Mouse (Mus musculus): ENCODE data around the gene Erp27. TPM values are rescaled to one million over a fixed set of nuclear protein-coding genes. Genes with fewer than 3 reads are reported as not detected.
"Not testable (repeated sequence)": the region's sequence is repeated elsewhere in the genome, so short reads cannot be mapped to it uniquely, and the experiment has no call there.

The Erp27 gene
- polyA plus RNA-seq, 1 experiment from 2014 or later = not detected

- Histone ChIP-seq H3K27ac (no peak overlapping the region), H3K27me3 (ENCODE audit: poor library complexity, severe bottlenecking) (no peaks in the 10 kb centered on the region), H3K9me3 (no peaks in the 10 kb centered on the region), H3K4me3 (no peak overlapping the region), H3K36me3 (replicated peaks) (no peaks in the 10 kb centered on the region), H3K4me1 (no peaks in the 10 kb centered on the region)
- no peak for DNase-seq (ENCODE audit: extremely low spot score, low spot score)
- 86% methylated on average over 4 of the region's 4 CpGs for WGBS
Observed at GRCm38 (mm10) chr6:136898222-136898621, 23.8 kb downstream of the Erp27 start.

- Histone ChIP-seq H3K4me1 (no peaks in the 10 kb centered on the region), H3K27me3 (ENCODE audit: poor library complexity, severe bottlenecking) (no peaks in the 10 kb centered on the region), H3K27ac (no peak overlapping the region), H3K9me3 (no peaks in the 10 kb centered on the region), H3K4me3 (no peak overlapping the region), H3K36me3 (replicated peaks) (no peaks in the 10 kb centered on the region)
- 87% methylated on average over 4 of the region's 4 CpGs for WGBS
- DNase-seq (ENCODE audit: extremely low spot score, low spot score) = no peak
Observed at GRCm38 (mm10) chr6:136897789-136898188, 24.2 kb downstream of the Erp27 start.

- Histone ChIP-seq H3K4me1 (no peaks in the 10 kb centered on the region), H3K9me3 (no peaks in the 10 kb centered on the region), H3K4me3 (no peak overlapping the region), H3K27ac (no peak overlapping the region), H3K36me3 (replicated peaks) (no peaks in the 10 kb centered on the region), H3K27me3 (ENCODE audit: poor library complexity, severe bottlenecking) (no peaks in the 10 kb centered on the region)
- WGBS = 73% methylated on average over 15 of the region's 15 CpGs
- no peak for DNase-seq (ENCODE audit: extremely low spot score, low spot score)
Observed at GRCm38 (mm10) chr6:136894532-136895339, 27.2 kb downstream of the Erp27 start.

GRCm38 (mm10) chr6:136892002-136892401, 30.0 kb downstream of the Erp27 start:
- Histone ChIP-seq H3K27me3 (ENCODE audit: poor library complexity, severe bottlenecking) (no peaks in the 10 kb centered on the region), H3K4me3 (no peak overlapping the region), H3K4me1 (no peaks in the 10 kb centered on the region), H3K27ac (no peak overlapping the region), H3K9me3 (no peaks in the 10 kb centered on the region), H3K36me3 (replicated peaks) (no peaks in the 10 kb centered on the region)
- WGBS = 82% methylated on average over 2 of the region's 2 CpGs
- no peak for DNase-seq (ENCODE audit: extremely low spot score, low spot score)

- Histone ChIP-seq H3K36me3 (replicated peaks) (no peaks in the 10 kb centered on the region), H3K27ac (no peak overlapping the region), H3K4me3 (no peak overlapping the region), H3K4me1 (no peaks in the 10 kb centered on the region), H3K9me3 (no peaks in the 10 kb centered on the region), H3K27me3 (ENCODE audit: poor library complexity, severe bottlenecking) (no peaks in the 10 kb centered on the region)
- DNase-seq (ENCODE audit: extremely low spot score, low spot score) = no peak
- WGBS = 93% methylated on average over 6 of the region's 6 CpGs
Observed at GRCm38 (mm10) chr6:136889554-136889953, 32.4 kb downstream of the Erp27 start.

GRCm38 (mm10) chr6:136889067-136889466, 32.9 kb downstream of the Erp27 start:
- Histone ChIP-seq H3K4me1 (no peaks in the 10 kb centered on the region), H3K9me3 (no peaks in the 10 kb centered on the region), H3K27ac (no peak overlapping the region), H3K27me3 (ENCODE audit: poor library complexity, severe bottlenecking) (no peaks in the 10 kb centered on the region), H3K4me3 (no peak overlapping the region), H3K36me3 (replicated peaks) (no peaks in the 10 kb centered on the region)
- 88% methylated on average over 6 of the region's 6 CpGs for whole genome bisulfite sequencing
- DNase-seq (ENCODE audit: extremely low spot score, low spot score) = no peak

GRCm38 (mm10) chr6:136887854-136888253, 34.1 kb downstream of the Erp27 start:
- H3K36me3 ChIP-seq (replicated peaks) = no peaks in the 10 kb centered on the region
- 87% methylated on average over 9 of the region's 9 CpGs for WGBS
- H3K4me3 ChIP-seq = no peak overlapping the region
- no peaks in the 10 kb centered on the region for H3K4me1 ChIP-seq
- H3K27ac ChIP-seq = no peak overlapping the region
- DNase-seq (ENCODE audit: extremely low spot score, low spot score) = no peak
- H3K9me3 ChIP-seq = no peaks in the 10 kb centered on the region
- no peaks in the 10 kb centered on the region for H3K27me3 ChIP-seq (ENCODE audit: poor library complexity, severe bottlenecking)

GRCm38 (mm10) chr6:136884766-136885165, 37.2 kb downstream of the Erp27 start:
- not testable (repeated sequence) for H3K4me3 ChIP-seq; H3K36me3 ChIP-seq (replicated peaks); H3K9me3 ChIP-seq; H3K4me1 ChIP-seq; H3K27me3 ChIP-seq (ENCODE audit: poor library complexity, severe bottlenecking); DNase-seq (ENCODE audit: extremely low spot score, low spot score); H3K27ac ChIP-seq
- 58% methylated on average over 1 of the region's 1 CpGs for WGBS

- Histone ChIP-seq H3K27ac (no peak overlapping the region), H3K36me3 (replicated peaks) (no peaks in the 10 kb centered on the region), H3K9me3 (no peaks in the 10 kb centered on the region), H3K4me1 (no peaks in the 10 kb centered on the region), H3K27me3 (ENCODE audit: poor library complexity, severe bottlenecking) (no peaks in the 10 kb centered on the region), H3K4me3 (no peak overlapping the region)
- 98% methylated on average over 6 of the region's 6 CpGs for WGBS
- DNase-seq (ENCODE audit: extremely low spot score, low spot score) = no peak
Observed at GRCm38 (mm10) chr6:136883961-136884360, 38.0 kb downstream of the Erp27 start.

- 85% methylated on average over 3 of the region's 3 CpGs for WGBS
- no peak overlapping the region for H3K4me3 ChIP-seq
- DNase-seq (ENCODE audit: extremely low spot score, low spot score) = no peak
- no peaks in the 10 kb centered on the region for H3K9me3 ChIP-seq
- H3K4me1 ChIP-seq = no peaks in the 10 kb centered on the region
- no peaks in the 10 kb centered on the region for H3K36me3 ChIP-seq (replicated peaks)
- no peak overlapping the region for H3K27ac ChIP-seq
- no peaks in the 10 kb centered on the region for H3K27me3 ChIP-seq (ENCODE audit: poor library complexity, severe bottlenecking)
Observed at GRCm38 (mm10) chr6:136883431-136883915, 38.5 kb downstream of the Erp27 start.

- no peaks in the 10 kb centered on the region for H3K9me3 ChIP-seq
- WGBS = 82% methylated on average over 8 of the region's 8 CpGs
- DNase-seq (ENCODE audit: extremely low spot score, low spot score) = no peak
- H3K36me3 ChIP-seq (replicated peaks) = no peaks in the 10 kb centered on the region
- H3K27ac ChIP-seq = no peak overlapping the region
- H3K27me3 ChIP-seq (ENCODE audit: poor library complexity, severe bottlenecking) = no peaks in the 10 kb centered on the region
- H3K4me3 ChIP-seq = no peak overlapping the region
- no peaks in the 10 kb centered on the region for H3K4me1 ChIP-seq
Observed at GRCm38 (mm10) chr6:136881678-136882077, 40.3 kb downstream of the Erp27 start.

GRCm38 (mm10) chr6:136875670-136876069, 46.3 kb downstream of the Erp27 start, which contains the start of gene Mgp:
Gene Mgp, minus strand, starts transcription at chr6:136875823.
- H3K9me3 ChIP-seq = no peaks in the 10 kb centered on the region
- DNase-seq (ENCODE audit: extremely low spot score, low spot score) = no peak
- H3K4me1 ChIP-seq = no peaks in the 10 kb centered on the region
- no peaks in the 10 kb centered on the region for H3K27me3 ChIP-seq (ENCODE audit: poor library complexity, severe bottlenecking)
- no peak within 1 kb of the TSS for H3K4me3 ChIP-seq
- no peaks in the 10 kb centered on the region for H3K36me3 ChIP-seq (replicated peaks)
- WGBS = 62% methylated on average over 9 of the region's 9 CpGs
- no peak within 1 kb of the TSS for H3K27ac ChIP-seq

- Histone ChIP-seq H3K9me3 (no peaks in the 10 kb centered on the region), H3K27ac (no peak overlapping the region), H3K36me3 (replicated peaks) (no peaks in the 10 kb centered on the region), H3K27me3 (ENCODE audit: poor library complexity, severe bottlenecking) (no peaks in the 10 kb centered on the region), H3K4me3 (no peak overlapping the region), H3K4me1 (no peaks in the 10 kb centered on the region)
- no peak for DNase-seq (ENCODE audit: extremely low spot score, low spot score)
- 87% methylated on average over 8 of the region's 8 CpGs for WGBS
Observed at GRCm38 (mm10) chr6:136874599-136874998, 47.4 kb downstream of the Erp27 start.
